Mouse (Mus musculus): ENCODE measurements at regions not wholly inside any gene's neighbourhood (a gene's known extent, or its start where the extent isn't known, plus 50 kb on each side); places are given as distances from the start of the nearest gene placed in this dataset.

- TF ChIP-seq POLR2A (IDR thresholded peaks at IDR 0.05; ENCODE audit: extremely low read depth, insufficient read depth, low read length) (no peak), CTCF (IDR thresholded peaks at IDR 0.05; ENCODE audit: low read depth, low read length) (no peak)
These were observed 264.5 kb downstream of the Dkk2 start for GRCm38 (mm10) chr3:132349602-132350001.
